Mouse (Mus musculus) embryonic fibroblast, embryonic 13.5 days (primary cell): ENCODE results near the gene Cox5b.

Source experiments
- CTCF ChIP-seq: IDR thresholded peaks from 2 replicates; pipeline ENCODE4 v1.5.1; 2011; ENCODE audit warnings: mild to moderate bottlenecking, control low read depth, low read length, moderate library complexity, borderline replicate concordance; ENCODE audit not compliant: insufficient read depth
- POLR2A ChIP-seq: IDR thresholded peaks from 2 replicates; pipeline ENCODE4 v1.6.1; 2011; ENCODE audit warnings: low read depth, mild to moderate bottlenecking, control low read depth, low read length, moderate library complexity

- no peak for TF ChIP-seq CTCF
- no peak for TF ChIP-seq POLR2A
Observed at GRCm38 (mm10) chr1:36711104-36711503, 19.9 kb downstream of the Cox5b start.
